Mouse (Mus musculus) retina, postnatal 7 days (tissue): ENCODE measurements around the gene Nfix.

ENCODE experiments used
- DNase-seq: peaks from one replicate; pipeline ENCODE4 v3.0.0-alpha.2; 2012; ENCODE audit warnings: low read depth, low spot score

Nfix gene

DNA sequence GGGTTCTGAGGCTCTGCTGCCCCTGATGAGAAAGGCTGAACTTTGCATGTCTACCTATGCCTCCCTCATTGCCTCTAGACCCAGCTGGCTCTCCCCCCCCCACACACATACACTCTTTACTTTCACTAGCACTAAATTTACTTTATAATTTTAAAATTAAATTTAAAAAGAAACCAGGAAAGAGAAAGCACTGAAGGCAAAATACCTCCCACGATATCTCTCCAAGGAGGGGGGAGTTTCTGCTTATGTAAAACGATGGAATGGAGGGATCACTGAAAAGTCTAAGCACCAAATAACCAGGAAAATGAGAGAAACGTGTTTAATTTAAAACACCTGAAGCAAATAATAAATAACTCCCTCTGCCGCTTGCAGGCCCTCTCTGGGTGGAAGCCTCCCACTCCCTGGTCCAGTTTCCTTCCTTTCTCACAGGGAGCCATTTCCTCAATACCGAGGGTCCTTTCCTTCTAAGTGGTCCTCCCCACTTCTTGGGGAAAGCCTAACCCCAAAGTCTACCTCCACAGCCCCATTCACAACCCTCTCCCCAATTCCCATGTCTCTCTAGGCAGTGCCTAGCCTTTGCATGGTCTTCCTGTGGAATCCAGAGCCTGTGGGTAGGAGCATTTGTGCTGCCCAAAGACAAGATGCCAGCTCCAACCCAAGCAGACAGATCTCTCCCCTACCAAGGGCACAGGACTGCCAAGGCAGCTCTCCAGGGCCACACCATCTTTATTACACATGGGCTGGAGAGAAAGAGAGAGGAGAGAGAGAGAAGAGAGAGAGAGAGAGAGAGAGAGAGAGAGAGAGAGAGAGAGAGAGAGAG is 18.2 kb downstream of the Nfix start:
- DNase-seq: no peak

DNA sequence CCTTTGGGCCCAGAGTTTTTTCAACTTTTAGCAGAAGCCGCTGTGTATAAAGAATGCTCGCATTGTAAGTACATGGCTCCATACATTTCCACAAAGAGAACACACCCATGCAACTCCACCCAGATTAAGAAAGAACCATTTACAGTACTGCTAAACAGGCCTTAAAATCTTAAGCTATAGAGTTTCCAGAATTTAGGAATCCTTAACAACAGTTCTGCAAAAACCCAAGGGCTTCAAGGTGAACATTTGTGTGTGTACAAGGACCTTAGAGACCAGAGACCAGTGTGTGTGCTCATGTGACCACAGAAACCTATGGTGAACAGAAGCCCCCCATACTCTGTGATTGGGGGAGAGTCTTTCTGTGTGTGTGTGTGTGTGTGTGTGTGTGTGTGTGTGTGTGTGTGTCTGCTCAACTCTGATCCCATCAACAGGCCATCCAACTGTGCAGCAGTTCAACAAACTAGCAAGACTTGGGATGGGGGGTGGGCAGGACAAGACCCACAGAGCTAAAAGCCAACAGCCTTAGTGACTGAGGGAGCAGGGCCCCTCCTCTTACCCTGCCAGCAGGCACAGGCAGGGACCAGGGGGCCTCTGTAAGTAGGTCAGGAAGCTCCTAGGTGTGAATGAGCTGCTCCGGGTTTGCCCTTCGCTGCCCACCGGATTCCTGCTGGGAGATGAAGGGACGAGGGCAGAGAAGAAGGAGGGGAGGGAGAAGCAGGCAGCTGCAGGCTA is 19.0 kb downstream of the Nfix start:
- DNase-seq: no peak

DNA sequence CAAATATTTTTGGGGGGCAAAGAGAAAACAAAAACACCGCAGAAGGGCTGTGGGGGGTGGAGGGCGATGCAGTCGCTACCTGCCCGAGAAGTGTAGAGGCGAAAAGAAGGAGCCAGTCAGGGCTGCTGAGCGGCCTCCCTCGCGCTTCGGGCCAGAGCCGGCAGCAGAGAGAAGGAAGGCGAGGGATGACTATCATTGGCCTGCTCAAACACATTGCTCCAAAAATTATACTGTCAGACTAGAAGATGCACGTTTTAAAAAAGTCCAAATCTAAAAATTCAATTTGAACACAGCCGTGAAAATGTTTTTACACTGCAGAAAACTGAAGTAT is 20.0 kb downstream of the Nfix start:
- DNase-seq: no peak

DNA sequence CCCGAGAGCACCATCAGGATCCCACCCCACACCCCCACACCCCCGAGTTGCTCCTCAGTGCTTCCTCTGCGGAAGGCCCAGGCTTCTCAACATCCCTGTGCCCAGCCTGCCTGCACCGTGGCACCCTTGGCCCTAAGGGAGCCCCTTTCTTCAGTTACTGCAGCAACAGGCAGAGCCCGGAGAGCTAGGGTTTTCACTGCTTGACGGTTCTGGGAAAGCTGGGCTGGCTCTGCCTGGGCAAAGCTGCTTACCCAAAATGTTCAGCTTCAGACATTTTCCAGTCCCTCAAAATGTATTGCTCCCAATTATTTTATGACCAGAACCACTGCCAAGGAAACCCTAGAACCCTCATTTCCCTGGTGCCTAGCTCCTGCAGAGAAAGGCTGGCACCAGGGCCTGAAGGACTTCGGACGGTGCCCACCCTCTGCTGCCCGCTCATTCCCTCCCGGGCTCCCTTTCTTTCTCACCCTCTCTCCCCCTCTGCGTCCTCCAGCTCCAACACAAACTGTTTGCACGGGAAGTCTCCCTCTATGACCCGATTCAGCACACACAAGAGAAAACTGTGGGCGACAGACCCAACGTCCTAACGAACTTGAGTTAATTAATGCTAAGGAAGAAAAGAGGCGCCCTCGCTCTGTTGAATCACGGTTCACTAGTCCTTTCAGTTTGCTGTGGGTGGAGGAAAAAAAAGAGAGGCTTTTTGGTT is 20.5 kb downstream of the Nfix start:
- DNase-seq: no peak

DNA sequence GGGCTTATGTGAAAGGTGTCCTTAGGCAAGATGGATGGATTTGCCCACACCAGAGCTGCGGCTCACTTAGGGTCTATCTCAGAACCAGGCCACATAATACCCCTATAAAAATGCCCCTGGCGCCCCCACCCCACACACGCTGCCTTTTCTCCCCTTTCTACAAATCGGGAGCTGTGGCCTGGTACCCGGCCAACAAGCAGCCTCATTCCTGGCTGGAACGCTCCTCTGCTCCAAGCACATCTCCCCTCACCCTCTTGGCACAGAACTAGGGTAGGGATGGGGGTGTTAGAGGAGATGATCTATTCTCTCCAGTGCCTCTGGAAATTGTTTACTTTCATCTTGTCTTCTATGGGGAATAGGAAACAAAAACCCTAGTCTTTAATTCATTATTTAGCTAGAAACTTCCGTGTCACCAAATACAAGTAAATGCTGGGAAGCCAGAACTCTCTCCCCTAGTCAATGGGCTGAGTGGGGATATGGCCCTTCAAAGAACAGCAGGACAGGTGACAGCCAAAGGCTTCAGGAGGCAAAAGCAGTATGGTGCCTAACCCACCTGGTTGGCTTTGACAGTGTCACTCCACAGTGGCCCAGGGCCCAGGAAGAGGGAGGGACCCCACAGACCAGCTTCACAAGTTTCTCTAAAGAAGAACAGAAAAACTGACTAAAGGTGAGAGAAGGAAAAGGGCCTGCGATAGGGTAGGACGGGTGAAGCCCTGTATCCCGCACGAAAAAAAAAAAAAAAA is 21.3 kb downstream of the Nfix start:
- no peak for DNase-seq

DNA sequence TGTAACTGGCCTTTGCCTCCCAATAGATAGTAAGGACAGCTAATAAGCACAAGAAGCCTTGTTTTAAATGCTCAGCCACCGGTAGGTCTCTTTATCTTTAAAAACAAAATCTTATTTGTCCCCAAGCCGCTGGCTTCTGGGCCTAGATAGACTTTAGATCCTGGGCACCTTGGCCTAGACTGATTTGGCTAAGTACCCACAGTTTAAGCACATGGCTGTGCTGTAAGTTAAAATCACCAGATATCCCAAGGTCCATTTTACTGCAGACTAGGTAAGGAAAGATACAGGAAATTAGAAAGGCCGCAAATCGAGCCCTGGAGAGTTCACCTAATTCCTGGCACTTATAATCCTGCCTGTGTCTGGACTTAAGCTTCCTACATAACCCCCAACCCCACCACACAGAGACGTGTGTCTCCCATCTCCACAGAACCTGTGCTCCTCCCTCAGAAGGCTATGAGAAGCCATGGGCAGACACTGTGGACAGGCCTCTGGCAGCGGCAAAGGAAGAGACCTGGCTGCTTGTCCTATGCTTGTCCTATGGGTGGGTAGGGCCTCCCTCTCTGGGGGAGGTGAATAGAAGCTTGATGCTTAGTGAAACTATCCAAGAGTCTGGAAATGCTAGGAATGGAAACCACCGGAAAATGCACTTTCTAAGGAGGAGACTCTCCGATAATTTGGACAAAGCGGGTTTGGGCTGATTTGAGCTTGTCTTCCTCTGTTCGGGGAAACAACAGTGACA is 22.1 kb downstream of the Nfix start:
- DNase-seq: no peak

DNA sequence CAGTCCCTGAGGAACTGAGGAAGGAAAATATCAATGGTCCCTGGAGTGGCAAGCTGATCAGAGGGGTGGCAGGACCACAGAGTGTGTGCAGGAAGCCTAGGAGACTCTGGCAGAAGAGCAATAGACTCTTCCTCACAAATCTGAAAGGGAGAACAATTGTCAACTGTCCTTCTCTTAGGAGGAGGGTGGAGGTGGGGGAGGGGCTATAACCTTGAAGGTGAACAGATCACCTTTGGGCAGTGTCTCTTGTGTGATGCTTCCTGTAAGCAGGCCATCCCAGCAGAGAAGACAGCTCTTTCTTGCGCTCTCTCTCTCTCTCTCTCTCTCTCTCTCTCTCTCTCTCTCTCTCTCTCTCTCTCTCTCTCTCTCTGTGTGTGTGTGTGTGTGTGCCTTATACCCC is 23.6 kb downstream of the Nfix start:
- DNase-seq: no peak

DNA sequence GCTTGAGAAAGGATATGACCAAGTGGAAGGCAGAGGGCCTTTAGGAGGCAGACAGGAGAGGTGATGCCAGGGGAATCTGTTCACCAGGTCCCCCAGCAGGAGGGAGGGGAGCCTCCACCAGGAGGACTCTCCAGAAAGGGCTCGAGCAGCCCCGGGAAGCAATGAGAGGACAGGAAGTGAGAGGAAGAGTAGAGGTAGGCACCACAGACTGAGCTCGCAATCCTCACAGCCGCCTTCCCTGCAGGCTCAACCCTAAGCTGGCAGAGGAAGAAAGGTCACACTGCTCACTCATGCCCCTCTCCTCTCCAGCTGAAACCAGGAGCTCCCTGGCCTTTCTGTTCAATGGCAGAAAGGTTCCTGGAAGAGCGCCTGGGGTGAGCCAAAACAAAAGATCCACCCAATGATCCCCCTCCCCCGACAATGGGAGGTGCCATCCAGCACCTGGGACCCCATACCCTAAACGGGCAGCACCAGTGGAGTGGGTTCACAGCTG is 24.5 kb downstream of the Nfix start:
- no peak for DNase-seq

DNA sequence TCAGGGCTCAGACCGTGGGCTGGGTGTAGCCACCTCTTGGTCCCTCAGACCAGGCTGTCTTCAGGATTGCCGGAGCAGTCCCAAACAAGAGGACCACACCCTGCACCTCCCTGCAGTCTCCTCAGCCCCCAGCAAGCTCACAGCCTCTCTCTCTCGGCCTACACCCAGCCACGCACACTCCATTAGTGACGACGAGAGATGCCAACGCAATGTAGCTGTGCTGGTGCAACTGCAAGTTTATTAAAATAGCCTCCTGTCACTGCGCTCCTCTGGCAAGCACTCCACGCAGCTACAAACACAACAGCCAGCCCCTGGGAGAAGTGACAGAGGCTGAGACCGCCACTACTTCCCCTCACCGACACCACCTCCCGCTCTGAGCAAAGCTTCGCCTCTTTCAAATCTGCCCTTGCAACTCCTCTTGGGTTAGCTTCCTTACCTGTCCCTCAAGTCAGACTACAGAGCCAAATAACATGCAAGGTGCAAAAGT is 25.0 kb downstream of the Nfix start:
- no peak for DNase-seq

DNA sequence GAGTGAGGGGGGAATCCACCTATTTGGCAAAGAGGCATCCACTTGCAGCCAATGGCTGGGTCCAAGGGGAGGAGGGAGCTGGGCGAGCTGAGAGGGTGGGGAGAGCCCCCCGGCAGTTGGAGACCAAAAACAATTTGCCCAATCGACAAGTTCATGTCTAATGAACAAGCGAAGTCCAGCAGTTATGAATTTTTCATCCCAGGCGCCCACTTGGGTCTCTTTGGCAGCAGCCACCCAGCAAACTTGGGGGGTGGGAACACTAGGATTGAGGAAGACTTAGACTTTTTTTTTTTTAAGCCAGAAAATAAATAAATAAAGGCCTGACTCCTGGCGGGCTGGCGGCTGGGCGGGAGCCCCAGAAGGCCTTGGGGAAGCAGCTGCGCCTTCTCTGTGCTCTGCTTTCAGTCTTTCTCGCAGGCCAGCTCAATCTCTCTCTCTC is 25.7 kb downstream of the Nfix start:
- no peak for DNase-seq

DNA sequence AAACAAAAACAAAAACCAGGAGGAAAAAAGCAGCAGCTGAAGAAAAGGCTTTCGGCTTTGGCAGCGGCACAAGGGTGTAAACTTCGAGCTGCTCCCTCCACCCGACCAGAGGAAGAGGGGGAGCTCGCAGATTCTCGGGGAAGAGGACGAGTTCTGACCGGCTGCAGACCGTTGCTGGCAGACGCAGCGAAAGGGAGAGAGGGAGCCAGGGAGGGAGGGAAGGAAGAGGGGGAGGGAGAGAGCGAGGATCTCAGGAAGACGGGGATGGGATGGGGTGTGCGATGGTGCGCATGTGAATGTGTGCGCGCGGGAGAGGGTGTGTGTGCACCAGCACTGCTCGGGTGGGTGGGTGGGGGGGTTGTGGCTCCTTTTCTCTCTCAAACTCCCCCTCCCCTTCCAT is 26.3 kb downstream of the Nfix start:
- peak; percentile 58 for DNase-seq

DNA sequence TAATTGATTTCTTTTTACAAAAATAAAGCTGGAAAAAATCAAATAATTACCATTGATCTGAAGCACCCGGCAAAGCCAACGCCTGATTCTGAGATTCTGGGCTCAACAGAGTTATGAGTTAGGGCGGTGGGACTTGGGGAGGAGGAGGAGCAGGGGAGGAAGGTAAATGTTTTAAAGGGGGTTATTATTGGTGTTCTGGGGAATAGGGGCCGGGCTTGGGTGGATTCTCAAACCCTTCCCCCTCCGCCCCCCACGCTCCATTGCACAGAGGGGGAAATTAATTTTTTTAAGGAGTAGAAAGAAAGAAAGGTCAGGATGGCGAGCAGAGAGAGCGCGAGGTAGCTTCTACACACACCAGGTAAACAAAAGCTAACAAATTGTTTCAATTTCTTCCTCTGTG is 26.8 kb downstream of the Nfix start:
- DNase-seq: no peak

DNA sequence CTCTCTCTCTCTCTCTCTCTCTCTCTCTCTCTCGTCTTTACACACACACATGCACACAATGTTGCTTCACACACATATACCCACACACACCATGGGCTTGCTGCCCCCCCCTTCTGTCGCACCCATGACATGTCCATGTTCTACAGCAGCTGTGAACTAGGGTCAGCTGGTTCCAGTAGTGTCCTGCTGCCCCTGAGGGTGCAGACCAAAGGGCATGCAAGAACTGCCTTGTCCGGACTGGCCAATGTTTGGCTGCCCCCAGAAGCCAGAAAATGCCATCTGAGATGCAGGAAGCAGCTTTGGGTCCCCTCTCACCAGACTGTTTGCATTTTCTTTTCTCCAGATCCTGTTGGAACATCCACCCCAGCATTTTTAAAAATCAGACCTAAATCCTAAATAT is 27.5 kb downstream of the Nfix start:
- DNase-seq: no peak

DNA sequence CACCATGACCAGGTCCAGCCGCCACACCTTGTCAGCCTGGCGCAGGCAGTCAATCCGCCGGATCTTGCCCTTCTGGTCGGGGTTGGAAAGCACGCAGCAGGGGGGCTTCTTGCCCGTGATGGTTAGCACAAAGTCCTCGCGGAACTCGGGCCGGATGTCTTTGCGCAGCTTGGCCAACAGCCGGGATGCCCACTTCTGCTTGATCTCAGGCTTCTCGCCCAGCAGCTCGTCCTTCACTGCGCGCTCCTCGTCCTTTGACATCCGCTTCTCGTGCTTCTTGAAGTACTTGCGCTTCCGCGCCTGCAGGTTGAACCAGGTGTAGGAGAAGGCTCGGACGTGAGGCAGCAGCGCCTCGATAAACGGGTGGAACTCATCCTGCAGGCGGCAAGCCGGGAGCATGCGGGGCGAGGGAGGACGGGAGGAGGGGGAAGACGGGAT is 28.2 kb downstream of the Nfix start:
- DNase-seq: no peak

DNA sequence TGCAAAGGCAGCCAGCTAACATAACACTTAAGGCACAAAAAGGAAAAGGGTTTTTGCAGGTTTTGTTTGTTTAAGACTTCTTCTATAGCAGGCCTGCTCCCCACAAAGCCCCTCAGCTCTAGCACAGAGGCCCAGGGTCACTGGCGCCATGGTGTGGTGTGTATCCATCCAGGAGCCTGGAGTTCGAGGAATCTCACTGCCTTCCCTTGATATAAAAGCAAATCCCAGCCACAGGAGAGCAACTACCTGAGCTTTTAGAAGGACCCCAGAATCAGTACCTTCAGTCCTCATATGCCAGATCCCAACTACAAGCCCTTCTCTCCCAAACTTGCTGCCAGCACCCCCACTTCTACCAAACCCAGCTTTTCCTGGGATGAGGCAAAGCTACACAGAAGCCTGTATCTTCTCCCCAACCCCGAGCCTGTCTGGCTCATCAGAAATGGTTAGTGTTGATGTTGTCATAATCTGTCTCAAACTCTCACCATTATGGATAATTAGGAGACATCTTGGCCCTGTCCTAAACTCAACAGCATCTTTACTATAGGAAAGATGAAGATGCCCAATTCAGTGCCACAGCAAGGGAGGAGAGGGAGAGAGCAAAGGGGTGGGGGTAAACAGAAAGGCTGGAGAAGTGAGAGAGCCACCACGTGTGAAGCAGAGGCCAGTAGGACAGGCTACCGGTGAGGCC is 29.0 kb downstream of the Nfix start:
- no peak for DNase-seq

DNA sequence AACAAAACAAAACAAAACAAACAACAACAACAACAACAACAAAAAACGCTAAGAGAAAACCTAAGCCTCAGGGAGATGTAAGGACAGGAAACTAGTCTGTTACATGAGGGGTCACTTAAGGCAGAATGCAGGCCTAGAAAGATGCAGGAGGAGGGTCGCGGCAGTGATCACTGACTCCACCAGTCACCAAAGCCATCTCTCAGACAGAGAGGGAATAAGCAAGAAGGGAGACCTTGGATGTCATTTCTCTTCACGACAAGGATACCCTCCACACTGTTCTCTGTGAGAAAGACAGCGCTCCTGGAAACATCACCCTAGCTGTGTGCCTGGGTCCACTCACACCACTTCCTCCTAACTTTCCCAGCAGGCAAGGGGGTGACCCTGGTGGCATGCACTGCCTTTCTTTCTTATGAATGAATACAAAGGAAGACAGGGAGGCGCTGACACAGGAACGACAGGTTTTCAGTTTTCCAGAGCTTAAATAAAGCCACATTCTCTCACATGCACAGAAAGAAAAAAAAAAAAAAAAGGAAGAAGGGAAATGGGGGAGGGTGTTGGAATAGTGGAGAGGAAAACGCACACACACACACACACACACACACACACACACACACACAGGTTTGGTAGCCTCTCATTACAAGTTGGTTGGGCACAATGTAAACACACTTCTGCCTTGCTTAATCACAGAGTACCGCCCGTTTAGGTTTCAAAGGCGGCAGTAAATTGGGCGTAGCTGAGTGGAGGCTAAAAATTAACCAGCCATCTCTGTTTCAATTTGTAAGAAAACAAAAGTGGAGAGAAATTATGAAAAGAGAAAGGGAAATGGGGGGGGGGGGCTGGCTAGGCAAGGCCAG is 29.8 kb downstream of the Nfix start:
- DNase-seq: no peak

DNA sequence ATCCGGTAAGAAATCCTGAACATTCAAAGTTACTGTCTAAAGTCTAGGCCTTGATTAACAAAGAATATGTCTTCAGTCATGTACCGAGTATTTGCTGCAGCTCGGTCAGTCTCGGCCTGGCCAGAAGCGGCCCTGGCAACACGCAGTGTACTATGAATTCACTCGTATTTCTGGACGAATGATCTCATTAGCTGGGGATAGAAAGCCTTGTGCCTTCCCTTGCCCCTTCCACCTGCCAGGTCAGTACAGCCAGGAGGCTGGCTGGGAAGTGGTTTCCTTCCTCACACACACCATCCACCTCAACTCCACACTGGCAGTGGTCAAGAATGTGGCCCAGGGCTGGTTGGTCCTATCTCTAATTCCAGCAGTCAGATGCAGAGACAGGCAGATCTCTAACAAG is 30.8 kb downstream of the Nfix start:
- DNase-seq: no peak

DNA sequence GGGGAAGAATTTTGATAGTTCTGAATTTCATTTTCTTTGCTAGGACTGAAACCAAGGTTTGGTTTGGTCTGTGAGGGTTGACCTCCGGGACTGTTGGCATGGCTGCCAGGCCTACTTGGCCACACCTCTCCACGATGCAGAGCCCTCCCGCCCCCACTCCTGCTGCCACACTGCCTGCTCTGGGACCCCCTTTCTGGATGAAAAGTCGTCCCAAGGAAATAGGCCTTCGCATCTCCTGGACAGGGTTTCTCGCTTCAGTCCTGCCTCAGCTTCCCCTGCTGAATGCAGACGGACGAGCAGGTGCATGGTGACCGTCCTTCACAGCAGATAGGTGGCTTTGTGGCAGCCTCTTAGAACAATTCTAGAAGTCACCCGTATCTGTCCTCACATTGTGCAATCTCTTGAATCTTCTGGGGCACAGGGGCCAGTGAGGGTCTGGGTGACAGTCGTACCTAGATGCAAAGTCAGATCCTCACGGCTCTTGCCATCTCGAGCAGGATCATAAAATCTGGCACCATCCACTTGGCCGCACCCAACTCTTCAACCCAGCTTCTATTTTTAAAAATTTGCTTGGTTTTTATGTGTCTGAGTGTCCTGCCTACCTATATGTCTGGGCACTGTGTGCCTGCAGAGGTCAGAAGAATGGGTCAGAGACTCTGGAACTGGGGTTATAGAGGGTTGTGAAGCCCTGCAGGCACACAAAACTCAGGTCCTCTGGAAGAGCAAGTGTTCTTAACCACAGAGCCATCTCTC is 31.6 kb downstream of the Nfix start:
- no peak for DNase-seq

DNA sequence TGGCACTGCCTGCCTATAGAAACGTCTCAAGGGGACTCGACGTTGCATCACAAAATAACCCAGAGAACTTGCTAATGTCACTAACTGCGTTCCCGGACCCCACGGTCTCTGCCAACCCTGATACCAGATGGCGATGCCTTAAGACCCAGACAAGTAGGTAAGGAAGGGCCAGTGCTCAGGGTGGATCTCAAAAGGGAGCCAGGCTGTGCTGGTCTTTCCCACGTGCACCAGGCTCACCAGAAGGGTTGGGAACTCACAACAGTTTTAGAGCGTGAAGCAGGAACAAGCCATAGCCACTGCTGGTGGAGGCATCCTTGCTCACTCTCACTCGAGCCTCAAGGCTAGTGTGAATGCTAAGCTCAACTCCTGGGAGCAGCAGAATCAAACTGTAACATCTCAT is 32.9 kb downstream of the Nfix start:
- DNase-seq: no peak
